Mouse (Mus musculus) thymus, adult 18-20 months (tissue): ENCODE data around the gene Plet1.
A peak's percentile ranks its signal among the peaks of the same experiment; 100 is the strongest.

Experiments used
- DNase-seq, 2 experiments: peaks; one replicate each; pipeline ENCODE4 v3.0.0; 2022; ENCODE audit warnings: mixed read lengths in 2 of 2

Plet1 gene

GRCm38 (mm10) chr9:50494311-50494710 is at the start of gene Plet1:
Gene Plet1 (plus strand): TSS chr9:50494525.
- no peak for DNase-seq

DNA sequence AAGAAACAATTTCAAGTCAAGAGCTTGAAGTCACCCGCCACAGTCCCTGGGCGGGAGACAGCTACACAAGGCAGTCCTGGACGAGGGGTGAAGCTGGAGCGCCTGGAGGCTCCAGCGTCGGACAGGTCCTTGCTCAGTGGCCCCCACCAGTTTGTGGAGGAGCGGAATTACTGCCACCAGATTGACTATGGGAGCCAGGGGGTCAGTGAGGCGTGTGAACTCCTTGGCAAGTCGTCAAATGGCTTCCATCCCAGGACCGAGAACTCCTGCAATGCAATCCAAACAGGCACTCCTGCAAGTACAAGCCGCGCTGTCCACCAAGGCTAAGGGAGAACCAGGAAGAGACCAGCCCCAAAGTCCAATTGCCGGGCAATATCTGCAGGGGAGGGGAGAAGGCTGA is 45.3 kb upstream of the Plet1 start:
- no peak for DNase-seq

- no peak for DNase-seq
Observed at GRCm38 (mm10) chr9:50451456-50452218, 42.7 kb upstream of the Plet1 start.

DNA sequence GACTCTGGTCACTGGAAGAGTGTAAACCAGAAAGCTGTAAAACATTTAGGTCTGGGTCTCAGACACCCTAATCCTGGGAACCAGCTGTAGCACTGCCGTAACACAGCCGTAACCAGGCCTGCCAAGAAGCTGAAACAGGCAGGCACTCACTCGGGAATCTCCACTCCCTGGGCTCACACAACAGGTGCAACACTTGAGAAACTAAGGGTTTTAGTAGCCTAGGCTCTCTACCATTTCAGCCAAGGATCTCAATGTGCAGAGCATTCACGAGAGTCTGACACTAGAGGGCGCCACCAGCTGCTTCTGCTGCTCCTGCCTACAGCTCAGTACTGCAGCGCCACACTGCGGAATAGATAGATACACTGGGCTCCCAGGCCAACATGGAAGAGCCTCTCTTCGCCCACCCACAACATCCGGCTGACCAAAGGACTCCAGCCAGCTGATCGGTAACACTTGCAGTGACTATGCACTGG is 42.0 kb upstream of the Plet1 start:
- peak; percentile 48 to 57 for DNase-seq

DNA sequence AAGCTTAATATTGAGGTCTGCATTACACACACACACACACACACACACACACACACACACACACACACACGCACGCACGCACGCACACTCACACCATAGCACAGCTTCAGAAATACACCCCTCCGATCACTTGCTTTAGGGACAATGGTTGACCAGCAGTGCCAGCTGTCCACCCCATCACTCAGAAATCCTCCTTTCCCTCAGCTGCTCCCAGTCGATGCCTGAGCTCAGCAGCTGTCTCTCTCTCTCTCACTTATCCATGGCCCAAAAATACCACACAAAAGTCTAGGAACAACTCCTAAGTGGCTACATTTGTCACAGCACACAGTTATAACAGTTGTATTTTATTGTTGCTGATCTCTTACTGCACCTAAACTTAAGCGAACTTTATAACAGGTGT is 36.7 kb upstream of the Plet1 start:
- DNase-seq: no peak

DNA sequence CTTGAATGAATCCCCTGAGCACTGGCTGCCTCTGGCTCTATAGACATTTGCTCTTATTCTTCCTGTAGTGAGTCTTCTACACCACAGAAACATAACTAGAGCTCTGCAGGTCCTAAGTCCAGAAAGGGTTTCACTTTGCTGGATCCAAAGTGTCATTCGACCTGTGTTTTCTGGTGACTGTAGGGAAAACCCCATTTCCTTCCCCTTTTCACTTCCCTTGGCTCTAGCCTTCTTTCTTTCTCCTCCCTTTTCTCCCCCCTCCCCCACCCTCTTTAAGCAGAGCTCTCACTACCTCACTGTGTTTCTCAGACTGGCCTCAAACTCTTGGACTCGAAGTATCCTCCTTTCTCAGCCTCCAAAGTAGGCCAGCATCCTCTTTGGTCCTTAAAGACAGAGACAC is 34.8 kb upstream of the Plet1 start:
- no peak for DNase-seq

DNA sequence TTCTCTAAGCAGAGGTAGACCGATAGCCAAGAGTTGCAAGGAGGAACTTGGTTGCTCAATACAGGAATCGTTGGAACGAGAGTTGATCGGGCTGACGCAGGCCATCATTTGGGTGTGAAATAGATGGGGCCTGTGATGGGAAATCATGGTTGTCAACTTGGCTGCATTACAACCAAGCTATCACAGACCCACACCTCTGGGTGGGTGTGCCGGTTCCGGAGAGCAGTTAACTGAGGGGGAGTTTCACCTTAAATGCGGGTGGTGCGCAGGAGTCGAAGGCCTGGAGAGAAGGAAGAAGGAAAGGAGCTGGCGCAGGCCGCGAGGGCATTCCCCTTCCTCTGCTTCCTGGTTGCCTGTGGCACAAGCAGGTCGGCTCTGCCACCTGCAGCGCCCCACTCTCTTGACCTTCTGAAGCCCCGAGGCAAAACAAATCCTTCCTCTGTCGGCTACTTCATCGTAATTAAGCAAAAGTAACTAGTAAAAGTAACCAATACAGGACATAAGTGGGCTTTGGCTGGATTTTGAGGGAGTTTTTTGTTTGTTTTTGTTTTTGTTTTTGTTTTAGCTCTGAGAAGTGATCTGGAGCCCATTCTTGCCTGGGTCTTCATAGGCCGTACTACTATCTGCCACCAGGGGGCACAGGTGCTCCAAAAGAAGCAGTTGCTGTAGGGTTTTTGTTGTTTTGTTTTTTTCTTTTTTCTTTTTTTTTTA is 31.7 kb upstream of the Plet1 start:
- peak; percentile 46 to 63 for DNase-seq

DNA sequence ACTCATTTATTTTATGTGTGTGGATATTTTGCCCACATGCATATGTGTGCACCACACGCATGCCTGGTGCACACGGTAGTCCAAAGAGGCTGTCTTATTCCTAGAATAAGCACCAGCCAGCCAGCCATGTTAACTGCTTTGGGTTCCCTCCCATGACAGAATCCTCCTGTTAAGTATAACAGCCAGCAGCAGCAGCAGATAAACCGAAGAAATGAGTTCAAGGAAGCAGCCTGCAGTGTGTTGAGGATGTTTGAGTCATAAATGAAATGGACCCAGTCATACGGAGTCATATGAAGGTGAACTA is 31.2 kb upstream of the Plet1 start:
- DNase-seq: no peak

DNA sequence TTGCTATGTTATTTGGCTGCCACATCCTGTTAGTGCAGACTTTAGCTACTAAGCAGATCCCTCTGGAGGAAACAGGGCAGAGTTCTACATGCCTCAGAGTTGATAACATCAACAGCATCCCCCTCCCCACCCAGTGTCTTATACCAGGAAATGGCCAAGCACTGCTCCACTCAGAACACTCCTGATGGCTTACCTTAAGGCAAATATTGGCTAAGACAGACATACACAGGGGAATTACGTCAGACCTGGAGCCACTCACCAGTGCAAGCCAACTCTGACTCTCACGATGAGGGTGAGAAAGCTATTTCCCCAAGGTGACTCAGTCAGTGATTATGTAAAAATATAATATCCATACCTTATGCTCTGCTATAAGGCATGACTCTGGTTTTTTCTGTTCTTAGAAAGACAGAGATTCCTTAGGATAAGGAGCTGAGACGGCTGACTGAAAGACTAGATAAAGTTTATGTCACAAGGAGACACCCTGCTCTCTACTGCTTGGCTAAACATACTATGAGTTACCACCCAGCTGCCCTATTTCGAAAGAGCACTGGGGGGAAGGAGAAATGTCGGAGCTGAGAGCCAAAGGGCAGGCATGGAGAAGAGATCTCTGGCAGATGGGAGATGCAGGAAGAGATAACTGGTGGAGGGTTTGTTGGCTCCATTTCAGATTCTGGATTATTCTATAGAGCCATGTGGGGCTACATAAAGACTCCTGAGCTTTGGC is 23.8 kb upstream of the Plet1 start:
- DNase-seq: peak in 1 of 2 experiments; percentile 48

- DNase-seq: no peak
Observed at GRCm38 (mm10) chr9:50471181-50471901, 23.0 kb upstream of the Plet1 start.

GRCm38 (mm10) chr9:50475318-50475717 is 19.0 kb upstream of the Plet1 start:
- DNase-seq: no peak

DNA sequence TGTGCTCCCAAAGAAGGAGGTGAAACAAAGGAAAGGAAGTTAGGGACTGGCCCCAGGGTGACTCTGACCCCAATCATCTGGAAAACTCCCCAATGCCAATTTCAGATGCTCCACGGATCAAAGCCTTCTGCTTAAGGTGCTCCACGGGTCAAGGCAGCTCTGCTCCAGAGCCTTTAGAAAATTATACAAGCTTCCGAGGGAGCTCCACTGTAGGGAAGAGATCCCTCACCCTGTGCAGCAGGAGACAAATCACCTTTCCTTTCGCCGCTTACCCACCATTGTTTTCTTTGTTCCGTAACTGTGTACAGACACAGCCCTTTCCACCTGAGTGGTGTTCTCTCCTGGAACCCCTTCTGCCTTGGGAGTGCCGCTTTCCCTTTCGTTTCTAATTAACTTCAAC is 18.6 kb upstream of the Plet1 start:
- DNase-seq: no peak

DNA sequence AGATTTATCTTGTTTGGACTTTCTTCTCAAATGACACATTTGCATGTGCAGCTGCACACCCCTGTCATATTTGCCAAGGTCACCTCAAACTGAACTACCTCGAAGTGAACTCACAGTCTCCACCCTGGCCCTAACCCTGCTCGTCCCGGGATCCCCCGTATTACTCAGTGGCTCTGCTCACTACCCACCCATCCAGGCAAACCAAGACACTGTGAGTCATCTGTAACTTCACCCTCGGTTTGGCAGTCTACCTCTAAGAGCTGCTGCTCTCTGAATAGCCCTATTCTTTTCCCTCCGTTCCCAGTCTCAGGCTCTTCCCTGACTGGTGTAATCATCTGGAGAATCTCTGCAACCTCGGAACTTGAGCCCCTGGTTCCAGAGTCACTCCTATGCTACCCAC is 17.7 kb upstream of the Plet1 start:
- DNase-seq: no peak

DNA sequence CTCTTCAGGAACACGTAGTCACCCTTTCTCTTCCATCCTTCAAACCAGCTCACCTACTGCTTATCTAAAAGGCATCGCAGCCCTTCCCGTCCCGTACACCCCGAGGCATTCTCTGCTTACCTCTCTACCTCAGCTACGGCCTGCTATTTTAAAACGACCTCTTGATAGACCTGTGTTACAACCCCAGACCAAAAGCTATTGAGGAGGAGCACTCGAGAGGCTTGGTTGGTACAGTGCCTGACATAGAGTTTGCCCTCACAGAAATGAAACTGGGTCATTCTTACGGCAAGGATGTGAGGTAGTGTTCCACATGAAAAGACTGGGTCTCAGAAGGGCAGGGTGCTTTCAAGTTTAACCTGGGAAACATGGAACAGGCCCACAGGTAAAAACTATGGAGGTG is 17.1 kb upstream of the Plet1 start:
- no peak for DNase-seq

DNA sequence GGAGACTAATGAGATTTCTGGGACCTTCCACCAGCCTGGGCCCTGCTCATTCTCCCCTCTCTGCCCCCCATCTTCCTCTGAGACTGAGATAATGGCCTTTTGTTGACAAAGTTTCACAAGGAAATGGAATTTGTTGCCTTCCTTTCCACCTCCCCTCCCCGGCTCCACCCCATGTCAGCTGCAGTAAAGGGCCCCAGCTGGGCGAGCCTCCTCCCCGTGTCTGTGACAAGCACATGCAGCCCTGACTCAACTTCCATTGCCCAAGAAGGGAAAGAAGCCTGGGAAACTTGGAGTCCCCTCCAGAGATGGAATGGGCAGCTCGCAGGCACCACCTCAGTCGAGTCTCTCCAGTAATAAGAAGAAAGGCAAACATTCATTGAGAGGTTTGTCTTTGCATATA is 15.5 kb upstream of the Plet1 start:
- peak in 1 of 2 experiments; percentile 27 for DNase-seq

DNA sequence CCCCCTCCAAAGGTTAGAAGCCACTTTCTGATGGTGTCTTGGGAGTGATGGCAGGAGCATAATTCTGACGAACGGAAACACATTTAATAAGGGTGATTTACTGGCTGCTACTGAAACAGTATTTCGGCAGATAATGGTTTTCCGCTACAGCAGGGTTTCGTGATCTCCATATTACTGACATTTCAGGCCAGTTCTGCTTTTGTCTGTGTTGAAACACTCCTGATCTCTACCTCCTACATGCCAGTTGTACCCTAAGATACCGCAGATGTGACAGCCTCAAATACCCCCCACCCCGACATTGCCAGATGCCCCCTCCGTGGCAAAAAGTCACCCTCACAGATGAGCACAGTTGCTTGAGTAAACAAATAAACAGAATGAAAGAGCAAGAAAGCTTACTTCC is 14.8 kb upstream of the Plet1 start:
- no peak for DNase-seq

DNA sequence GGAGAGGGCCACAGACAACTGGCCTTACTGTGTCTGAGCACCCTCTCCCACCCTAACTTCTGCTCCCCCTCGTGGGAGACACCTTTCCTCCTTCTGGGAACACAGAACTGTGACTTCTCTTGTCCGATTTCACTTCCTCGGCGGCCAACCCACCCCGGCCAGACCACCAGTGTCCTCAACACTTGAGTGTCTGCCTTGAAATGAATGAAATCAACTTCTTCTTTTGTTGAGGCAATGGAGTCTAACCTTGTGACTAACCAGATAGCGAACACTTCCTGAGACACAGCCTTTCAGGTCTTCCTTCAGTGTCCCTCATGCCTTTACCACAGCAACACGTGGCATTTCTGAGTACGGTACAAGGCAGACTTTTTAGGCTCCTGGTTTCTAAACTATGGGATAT is 11.6 kb upstream of the Plet1 start:
- DNase-seq: no peak

GRCm38 (mm10) chr9:50485521-50485920 is 8.8 kb upstream of the Plet1 start:
- no peak for DNase-seq

DNA sequence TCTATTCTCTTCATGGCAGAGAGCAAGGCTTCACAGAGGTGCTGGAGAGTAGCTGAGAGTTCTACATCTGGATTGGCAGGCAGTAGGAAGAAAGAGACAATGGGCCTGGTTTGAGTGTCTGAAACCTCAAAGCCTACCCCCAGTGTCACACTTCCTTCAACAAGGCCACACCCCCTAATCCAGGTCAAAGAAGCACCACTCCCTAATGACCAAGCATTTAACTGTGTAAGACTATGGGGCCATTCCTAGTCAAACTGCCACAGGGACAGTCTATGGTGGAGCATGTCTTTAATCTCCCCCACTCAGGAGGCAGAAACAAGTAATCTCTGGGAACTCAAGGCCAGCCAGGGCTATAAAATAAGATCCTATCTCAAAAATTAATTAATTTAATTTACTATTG is 3.5 kb upstream of the Plet1 start:
- no peak for DNase-seq

DNA sequence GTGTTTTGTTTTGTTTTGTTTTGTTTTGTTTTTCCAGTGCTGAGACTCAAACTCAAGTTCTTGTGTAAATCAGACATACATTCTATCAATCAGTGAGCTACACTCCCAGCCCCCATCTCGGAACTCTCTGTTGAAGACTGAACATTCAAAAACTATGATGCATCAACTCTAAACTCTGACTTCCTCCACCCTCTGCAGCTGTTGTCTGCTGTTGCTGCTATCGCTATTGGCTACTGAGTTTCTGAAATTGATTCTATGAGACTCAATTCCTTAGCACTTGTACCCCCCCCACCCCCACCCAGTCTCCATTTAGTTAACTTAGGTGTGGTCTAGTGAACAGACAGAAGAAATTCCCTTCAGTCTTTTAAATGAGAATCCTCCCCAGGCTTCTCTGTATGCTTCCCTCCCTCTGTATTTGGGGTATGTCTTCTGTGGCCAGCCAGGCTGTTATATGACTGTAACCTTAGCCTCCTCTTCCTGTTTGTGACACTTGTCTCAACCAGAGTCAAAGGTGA is 2.7 kb upstream of the Plet1 start:
- DNase-seq: no peak

DNA sequence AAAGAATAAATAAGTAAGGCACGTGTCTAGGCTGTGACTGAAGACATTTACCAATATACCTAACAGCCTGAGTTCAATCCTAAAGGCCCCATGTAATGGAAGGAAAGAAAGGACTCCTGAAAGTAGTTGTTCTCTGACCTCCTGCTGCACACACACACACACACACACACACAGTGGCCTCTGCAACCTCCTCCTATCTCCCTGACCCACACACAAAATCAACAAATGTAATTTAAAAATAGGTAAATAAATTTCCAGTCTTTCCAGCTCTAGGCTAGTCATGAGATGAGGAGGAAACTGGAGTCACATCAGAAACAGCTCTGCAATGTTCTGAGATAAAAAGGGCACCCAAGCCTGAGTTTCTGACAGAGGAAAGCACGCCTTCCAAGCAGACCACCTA is 548 bp upstream of the Plet1 start:
- DNase-seq: no peak

- DNase-seq: no peak
Observed at GRCm38 (mm10) chr9:50495405-50496150, 1.3 kb downstream of the Plet1 start.
